Mouse (Mus musculus) G1E (cell line): ENCODE results near the gene Nr5a1.

ENCODE experiments used
- CTCF ChIP-seq: IDR thresholded peaks from 2 replicates; pipeline ENCODE4 v1.5.1; 2012; ENCODE audit warnings: low read depth, low read length, inconsistent platforms, mixed read lengths
- GATA1 ChIP-seq: IDR thresholded peaks from 2 replicates; pipeline ENCODE4 v1.6.1; 2012; ENCODE audit warnings: borderline replicate concordance, low read length, inconsistent platforms, mixed read lengths

GRCm38 (mm10) chr2:38713596-38713995 is 746 bp downstream of the Nr5a1 start:
- no peak for TF ChIP-seq CTCF
- TF ChIP-seq GATA1, result no peak
